Mouse (Mus musculus) ZHBTc4 (cell line): ENCODE results near the gene Pafah1b1.

Experiments used
- DNase-seq: peaks from one replicate; pipeline ENCODE4 v3.0.0-alpha.2; 2011; ENCODE audit warnings: low read depth, low spot score

Pafah1b1 gene

DNA sequence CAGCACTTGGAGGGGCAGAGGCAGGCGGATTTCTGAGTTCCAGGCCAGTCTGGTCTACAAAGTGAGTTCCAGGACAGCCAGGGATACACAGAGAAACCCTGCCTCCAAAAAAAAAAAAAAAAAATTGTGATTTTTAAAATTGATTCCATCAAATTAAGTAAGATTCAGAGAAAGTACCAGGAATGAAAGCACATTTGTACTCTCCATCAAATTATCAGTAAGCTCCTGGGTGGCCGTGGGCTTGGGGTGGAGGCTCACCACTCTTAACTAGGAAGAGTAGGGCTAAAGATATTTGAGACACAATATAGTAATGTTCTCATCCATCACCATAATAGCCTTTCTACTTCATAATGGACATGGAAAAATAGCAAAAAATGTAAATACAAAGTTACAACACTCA, 3.3 kb downstream of the Pafah1b1 start:
- DNase-seq: no peak

GRCm38 (mm10) chr11:74720668-74721067, 3.8 kb downstream of the Pafah1b1 start:
- DNase-seq: peak; percentile 72

- no peak for DNase-seq
Measured at GRCm38 (mm10) chr11:74715971-74716525, 8.4 kb downstream of the Pafah1b1 start.

DNA sequence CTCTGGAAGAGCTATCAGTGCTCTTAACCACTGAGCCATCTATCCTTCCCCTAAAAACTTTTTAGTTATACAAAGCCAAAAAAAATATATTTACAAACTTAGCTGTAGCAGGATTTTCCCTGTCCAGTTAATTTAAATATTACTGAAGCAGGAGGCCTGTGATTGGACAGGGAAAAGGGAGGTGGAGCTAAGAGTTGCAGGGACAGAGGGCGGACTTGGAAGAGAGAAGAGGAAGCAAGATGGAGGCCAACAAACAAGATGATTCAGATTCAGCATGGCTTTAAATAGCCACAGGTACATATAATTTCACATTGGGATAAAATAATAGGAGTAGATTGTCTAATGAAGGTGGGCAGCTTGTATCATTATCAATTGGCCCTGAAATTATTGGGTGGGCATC, 13.8 kb downstream of the Pafah1b1 start:
- peak; percentile 66 for DNase-seq

GRCm38 (mm10) chr11:74708781-74709180, 15.7 kb downstream of the Pafah1b1 start:
- no peak for DNase-seq

DNA sequence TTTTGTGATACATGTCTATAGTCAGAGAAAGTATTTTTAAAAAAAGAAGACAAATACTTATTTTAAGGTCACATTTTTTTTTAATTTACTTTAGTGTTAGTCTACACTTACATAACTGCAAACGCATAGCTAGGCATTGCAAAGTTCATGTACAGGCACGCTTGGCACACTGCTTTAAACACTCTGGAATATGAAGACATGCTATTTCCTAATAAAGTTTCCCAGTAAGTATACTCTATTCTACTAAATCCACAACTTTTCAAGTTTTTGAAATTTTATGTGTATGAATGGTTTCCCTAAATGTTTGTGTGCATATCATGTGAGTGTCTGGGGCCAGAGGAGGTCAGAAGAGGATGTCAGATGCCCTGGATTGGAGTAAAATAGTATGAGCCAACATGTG, 20.4 kb downstream of the Pafah1b1 start:
- DNase-seq: no peak

DNA sequence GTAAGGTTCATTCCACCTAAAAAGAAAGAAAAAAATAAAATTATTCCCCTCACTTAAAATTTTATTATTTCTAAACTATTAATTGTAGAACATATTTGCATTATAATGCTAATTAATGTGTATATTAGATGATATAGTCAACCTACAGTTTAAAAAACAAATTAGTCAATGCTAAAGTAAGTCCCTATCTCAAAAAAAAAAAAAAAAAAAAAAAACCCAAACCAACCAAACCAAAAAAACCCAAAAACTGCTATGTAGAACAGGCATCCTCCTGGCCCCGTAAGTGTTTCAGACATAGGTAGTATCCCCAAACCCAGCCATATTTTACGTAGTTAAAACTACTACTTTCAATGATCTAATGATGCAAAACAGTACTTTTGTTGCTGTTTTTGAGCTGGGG, 25.0 kb downstream of the Pafah1b1 start:
- no peak for DNase-seq

- no peak for DNase-seq
Measured at GRCm38 (mm10) chr11:74692151-74692550, 32.3 kb downstream of the Pafah1b1 start.

- no peak for DNase-seq
Measured at GRCm38 (mm10) chr11:74675156-74675555, 49.3 kb downstream of the Pafah1b1 start.

- no peak for DNase-seq
Measured at GRCm38 (mm10) chr11:74674713-74675112, 49.8 kb downstream of the Pafah1b1 start.

DNA sequence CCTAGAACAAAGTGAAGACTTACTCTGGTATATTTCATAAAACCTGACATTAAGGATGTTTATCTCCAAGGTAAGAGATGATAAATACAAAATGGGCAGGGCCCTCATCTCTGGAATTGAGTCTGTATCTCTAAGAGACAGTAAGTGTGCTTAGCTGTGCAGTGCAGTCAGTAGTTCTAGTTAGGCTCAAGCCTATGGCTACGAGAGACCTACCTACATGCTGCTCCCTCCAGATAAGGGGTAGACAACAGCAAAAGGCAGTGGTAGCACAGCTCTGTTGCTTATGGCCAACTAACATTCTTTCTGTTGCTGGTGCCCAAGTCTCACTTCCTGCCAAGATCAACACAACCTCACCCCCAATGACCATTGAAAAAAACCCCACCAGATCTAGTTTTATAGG, 50.9 kb downstream of the Pafah1b1 start:
- DNase-seq: no peak

GRCm38 (mm10) chr11:74672901-74673513, 51.5 kb downstream of the Pafah1b1 start:
- DNase-seq: no peak

GRCm38 (mm10) chr11:74671839-74672238, 52.6 kb downstream of the Pafah1b1 start:
- DNase-seq: no peak

DNA sequence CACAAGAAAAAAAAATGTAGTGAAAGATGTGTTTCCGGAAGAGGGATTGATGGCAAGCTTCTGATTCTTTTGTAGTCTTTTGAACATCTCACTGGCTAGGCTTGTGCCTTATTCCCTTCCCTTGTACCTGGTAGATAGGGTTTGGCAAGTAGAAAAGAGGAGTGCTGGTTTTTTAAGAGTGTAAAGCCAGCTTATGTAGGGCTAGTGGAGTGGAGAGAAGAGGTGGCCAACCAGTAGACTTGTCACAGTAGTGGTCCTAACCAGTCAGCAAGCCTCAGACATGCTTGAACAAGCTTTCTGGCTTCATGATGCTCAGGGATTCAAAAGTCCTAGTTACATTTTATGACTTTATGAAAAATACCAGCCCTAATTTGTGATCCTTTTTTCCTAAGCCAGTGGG, 53.5 kb downstream of the Pafah1b1 start:
- no peak for DNase-seq

GRCm38 (mm10) chr11:74670151-74670550, 54.3 kb downstream of the Pafah1b1 start:
- DNase-seq: no peak

DNA sequence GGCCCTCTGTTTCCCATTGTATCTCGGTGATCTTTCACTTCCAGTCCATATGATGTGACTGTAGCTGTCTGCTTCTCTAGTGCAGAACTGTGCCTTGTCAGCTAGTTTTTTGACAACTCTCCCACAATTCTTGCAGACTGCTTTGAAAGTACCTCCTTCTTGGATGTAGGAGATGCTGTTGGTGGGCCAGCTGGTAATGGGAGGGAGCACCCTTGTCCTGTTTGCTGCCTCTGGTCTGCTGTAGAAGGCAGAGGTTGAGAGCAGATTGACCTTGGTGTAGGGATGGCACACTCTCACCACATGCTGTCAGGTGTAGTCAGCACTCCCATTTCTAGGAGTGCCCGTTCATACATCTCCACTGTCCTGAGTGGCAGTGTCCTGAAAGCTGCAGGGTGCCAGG, 55.5 kb downstream of the Pafah1b1 start:
- DNase-seq: no peak

- DNase-seq: no peak
Measured at GRCm38 (mm10) chr11:74668466-74668865, 56.0 kb downstream of the Pafah1b1 start.

DNA sequence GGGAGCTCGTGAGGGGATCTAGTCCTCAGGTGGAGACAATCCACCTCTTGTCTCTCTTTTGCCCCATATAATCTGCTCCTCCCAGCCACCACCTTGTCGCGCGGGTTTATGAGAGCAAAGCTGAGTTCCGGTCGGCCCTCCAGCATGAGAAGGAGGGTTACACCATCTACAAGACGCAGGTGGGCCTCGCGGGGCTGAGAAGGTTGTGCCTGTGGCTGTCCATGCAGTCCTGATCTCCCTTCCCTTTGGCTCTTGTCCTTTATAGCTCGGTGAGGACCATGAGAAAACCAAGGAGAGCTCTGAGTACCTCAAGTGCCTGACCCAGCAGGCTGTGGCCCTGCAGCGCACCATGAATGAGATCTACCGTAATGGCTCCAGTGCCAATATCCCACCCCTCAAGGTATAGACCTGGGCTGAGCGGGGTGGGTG, 56.9 kb downstream of the Pafah1b1 start:
- DNase-seq: no peak

DNA sequence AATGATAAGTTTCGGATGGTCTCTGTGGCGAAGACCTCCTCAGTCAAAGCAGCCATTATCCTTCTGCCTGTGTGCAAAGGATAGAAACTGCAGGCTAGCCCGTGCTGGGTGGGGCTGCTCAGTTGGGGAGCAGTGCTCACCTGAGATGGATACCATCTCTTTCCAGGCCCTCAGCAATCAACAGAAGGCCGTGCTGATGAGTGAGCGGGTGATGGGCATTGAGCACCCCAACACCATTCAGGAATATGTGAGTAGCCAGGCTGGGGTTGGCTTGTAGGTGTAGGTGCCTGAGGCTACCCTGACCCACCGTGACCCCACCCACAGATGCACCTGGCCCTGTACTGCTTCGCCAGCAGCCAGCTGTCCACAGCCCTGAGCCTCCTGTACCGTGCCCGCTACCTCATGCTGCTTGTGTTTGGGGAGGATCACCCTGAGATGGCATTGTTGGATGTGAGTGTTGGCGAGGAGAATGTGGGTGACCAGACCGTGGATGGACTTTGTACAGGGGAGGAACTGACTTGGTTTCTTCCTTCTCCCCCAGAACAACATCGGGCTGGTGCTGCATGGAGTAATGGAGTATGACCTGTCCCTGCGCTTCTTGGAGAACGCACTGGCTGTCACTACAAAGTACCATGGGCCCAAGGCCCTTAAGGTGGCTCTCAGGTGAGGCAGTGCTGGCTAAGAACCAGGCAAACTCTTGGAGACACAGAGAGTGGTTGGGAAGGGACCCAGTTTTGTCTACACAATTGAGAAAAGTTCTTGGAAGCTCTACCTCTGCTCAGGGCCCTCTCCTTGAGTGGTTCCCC, 57.5 kb downstream of the Pafah1b1 start:
- no peak for DNase-seq

DNA sequence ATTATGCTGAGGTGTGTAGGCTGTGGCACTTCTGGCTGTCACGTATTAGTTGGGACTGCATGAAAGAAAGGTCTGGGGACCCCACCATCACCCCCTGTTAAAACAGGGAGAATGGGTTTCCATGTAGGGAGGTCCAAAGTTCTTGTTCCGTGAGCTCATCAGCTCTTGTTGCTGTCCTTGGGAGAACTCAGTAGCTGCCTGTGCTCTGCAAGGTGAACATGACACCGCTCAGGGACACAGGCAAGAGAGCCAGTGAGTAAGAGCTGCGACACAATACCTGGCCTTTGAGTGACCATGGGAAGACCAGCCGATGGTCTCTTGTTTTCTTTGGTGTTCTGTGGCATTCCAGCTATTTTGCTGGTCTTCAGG, 58.2 kb downstream of the Pafah1b1 start:
- DNase-seq: no peak

DNA sequence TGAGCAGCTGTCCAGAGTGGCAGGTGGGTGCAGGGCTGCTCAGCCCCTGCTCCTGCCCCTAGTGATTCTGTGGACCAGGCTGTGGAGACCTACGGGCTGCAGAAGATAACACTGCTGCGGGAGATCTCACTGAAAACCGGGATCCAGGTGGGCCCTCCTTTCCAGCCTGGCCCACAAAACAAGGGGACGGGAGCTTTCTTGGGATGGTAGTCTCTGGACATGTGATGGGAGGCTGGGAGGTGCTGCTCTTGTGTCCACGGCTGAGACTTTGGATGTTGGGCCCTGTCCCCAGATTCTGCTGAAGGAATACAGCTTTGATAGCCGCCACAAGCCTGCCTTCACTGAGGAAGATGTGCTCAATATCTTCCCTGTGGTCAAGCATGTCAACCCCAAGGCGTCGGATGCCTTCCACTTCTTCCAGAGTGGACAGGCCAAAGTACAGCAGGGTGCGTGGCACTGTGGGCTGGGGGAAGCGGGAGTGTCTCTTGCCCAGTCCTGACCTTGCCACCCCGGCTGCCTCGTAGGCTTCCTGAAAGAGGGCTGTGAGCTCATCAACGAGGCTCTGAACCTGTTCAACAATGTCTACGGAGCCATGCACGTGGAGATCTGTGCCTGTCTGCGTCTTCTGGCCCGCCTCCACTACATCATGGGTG, 58.7 kb downstream of the Pafah1b1 start:
- no peak for DNase-seq

GRCm38 (mm10) chr11:74664906-74665305, 59.6 kb downstream of the Pafah1b1 start:
- no peak for DNase-seq

GRCm38 (mm10) chr11:74664279-74664678, 60.2 kb downstream of the Pafah1b1 start:
- no peak for DNase-seq
